Mouse (Mus musculus) megakaryocyte progenitor cell, adult 5-6 weeks (primary cell): ENCODE results near the gene Cpeb2. TPM values are rescaled to one million over a fixed set of nuclear protein-coding genes. Genes with fewer than 3 reads are reported as not detected.

Experiments
- ATAC-seq: replicated peaks from 2 replicates; pipeline ENCODE4 v1.8.0; 2016; ENCODE audit warnings: mild to moderate bottlenecking, moderate TSS enrichment, inconsistent platforms; ENCODE audit not compliant: poor library complexity
- total RNA-seq, 2 experiments: library from RNA; stranded (forward) in 1 of 2; stranded (reverse) in 1 of 2; fragments of 157-497, 149-512 nt in 1 of 2; fragments of 200-1000 nt in 1 of 2; gene quantifications; 2 replicates each; pipeline versions ENCODE4 v1.2.3 to v1.2.4; 2015 to 2017

The Cpeb2 gene
- 6.8 and 7.2 TPM in 2 replicates for total RNA-seq (2015)
- total RNA-seq (2017), result 1.2 and 1.9 TPM in 2 replicates

DNA sequence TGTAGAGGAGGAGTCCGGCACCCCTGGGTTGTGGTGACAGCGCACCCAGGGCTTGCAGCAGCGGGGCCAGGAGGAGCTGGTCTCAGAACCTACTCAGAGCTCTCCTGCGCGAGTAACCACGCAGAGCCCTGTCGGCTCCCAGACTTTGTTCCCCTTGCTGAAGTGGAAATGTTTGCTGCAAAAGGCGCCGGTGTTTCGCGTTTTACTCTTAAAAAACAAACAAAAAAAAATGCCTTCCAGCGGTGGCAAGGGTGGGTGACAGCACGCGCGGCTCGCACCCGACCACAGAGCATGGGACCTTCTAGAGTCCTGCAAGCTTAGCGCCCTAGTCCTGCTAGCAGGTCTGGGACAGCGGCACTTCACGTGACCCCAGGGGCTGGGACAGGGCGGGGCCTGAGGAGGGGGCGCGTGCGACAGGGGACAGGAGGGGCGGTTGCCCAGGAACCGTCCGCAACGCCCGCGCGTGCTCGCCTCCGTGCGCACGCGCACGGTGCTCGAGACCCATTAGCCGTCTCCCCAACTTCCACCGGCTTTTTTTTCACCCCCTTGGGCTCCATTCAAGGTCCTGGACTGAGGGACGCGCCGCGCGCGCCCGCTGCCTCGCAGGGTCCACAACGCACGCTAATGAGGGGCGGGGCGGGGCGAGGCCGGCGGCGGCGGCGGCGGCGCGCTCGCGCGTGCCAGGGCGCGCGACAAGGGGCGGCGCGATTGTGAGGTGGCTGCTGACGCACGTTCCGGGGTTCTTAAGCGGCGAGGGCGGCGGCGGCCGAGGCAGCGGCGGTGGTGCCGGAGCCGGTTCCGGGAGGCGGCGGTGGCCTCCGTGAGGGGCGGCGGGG, at the start of gene Cpeb2:
Cpeb2 (plus strand) TSS at position 691 of the 836 bp plus-strand sequence.
- ATAC-seq, result peak; percentile 52

DNA sequence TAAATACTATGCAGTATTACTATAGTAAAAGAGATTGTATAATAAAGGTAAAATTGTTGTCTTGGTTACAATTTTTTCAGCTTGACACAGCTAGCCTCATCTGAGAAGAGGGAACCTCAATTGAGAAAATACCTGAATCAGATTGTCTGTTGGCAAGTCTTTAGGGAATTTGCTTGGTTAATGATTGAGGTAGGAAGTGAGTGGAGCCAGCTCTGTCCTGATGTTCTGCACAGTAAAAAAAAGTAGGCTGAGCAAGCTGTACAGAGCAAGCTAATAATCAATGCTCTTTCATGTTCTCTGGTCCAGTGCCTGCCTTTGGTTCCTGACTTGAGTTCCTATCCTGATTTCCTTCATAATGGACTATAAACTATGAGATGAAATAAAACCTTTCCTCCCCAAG, 49.4 kb upstream of the Cpeb2 start:
- no peak for ATAC-seq

DNA sequence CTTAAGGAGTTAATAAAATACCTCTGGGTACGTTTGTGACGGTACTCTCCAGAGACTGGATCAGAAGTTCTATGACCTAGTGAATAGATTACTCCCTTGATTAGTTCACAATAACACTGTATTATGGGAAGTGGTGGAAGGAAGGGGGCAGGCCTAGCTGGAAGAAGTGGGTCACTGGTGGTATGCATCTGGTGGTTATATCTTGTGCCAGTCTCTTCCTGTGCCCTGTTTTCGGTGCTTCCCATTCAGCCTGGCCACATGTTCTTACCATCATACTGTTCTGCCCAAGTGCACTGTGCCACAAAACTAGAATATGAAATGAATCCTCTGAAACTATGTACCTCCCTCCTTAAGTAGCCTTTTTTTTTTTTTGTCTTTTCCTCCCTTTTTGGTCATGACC, 48.1 kb upstream of the Cpeb2 start:
- ATAC-seq, result peak; percentile 71

DNA sequence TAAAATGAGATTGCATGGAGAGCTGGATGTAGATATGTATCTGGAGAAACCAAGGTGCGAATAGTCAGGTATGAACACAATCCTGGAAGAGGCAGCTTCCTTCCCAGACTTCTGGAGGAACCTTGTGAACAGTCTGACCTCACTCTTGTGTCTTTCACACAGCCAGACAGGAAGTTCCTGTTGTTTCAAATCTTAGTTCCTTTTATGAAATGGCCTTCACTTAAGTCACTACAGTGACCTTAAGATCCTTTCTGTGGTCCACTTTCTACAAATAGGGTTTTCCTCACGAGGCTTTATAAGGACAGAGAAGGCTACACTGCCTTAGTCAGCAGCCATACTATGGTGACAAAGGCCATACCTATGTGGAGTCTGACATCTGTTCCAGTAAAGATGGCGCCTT, 47.5 kb upstream of the Cpeb2 start:
- peak; percentile 66 for ATAC-seq

DNA sequence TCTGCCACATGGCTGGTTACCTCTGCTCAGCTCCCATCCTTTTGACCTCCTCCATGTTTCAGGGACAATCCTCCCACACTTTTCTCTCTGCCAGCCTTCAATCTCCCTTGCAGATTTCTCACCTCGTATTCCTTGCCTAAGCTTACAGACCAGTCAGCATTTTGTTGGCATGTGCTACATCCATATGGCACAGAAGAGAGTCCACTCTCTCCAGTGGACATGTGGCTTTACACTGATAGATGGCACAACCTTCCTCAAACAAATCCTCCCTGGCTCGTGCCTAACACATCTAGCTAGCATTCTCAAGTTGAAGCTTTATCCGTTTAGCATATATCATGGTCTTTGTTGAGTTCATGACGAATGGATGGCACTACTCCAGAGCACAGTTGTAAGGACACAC, 32.3 kb upstream of the Cpeb2 start:
- no peak for ATAC-seq

DNA sequence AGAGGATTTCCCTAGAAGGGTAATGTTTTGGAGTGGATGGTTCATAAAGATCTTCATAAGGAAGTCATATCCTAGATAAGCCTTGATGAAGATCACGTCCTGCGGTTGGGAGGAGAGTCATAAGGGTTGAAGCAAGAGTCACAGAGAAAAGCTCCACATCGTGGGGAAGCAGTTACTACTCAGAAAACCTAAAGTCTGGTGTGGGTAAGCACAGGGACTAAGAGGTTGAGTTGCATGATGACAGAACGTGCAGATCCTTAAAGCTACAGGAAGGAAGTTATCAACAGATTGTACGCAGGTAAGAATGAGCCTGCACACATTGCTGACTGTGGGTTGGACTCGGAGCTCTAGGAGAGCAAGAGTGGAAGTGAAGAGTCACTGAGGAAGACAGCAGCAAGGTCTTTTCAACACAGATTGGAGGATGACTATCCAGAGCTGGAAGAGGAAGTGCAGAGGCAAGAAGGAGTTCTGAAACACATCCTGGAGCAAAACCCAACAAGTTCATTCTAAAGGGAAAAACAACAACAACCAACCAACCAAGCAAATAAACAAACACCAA, 26.4 kb upstream of the Cpeb2 start:
- peak; percentile 68 for ATAC-seq

DNA sequence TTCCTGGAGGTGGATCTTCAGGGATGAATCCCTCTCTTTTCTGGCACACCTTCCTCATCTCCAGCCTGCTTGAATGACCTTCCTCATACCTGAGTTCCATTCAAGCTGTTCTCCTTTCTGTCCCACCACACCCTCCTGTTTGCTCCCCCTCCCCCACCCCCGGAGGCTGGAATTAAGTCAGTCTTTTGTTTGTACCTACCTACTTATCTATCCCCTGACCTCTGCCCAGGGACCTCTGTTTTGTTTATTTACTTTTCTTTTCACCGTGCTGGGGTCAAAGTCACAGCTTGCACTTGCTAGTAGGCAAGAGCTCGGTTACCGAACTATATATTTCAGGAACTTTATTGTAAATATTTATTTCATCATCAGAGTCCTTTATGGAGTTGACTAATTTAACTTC, 15.5 kb upstream of the Cpeb2 start:
- no peak for ATAC-seq

DNA sequence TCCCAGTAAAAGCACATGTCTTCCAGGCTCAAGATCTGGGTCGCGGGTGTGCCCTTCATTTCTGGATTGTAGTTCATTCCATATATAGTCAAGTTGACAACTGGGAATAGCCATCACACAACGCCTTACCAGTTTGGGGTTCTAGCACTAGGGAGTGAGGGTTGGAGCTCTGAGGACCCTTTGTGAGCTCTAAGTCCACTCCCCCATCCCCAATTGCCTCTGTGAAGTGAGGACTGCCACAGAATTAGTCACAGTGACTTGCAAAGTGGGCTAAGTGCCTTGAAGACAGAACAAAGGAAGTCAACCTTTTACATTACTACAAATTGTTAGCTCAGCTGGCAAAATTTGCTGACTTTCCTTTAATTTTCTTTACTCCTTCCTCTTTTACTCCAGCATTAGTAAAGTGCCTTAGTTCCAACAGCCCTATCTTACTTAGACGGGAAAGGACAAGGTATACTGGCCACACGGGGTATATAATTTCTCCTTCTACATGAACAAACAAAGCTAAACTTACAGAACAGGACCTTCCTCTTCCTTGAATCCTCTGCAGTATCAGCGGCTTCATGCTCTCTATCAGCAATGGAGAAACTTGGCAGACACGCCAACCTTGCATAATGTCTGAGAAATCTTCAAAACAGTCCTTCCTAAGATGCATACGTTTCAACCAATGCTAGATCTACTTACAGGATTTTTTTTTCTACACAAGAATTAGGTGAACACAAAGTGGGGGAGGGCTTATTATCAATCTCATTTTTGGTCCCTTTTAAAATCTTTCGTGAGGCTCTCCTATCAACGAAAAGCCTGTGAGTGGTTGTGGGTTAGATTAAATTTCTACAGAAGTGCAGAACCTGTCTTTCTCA, 14.8 kb upstream of the Cpeb2 start:
- peak; percentile 68 for ATAC-seq

DNA sequence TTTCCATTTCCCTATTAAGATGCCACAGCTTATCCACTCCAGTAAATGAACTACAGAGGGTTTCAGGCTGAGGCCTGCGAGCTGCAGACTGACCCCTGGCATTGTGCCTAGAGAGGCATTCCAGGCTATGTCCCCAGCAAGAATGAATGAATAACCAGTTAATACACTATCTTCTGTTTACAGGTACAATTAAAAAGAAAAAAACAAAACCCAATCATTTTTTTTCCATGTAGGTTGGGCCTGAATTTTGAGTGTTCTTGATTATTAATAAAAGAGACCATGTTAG, 14.2 kb upstream of the Cpeb2 start:
- no peak for ATAC-seq

DNA sequence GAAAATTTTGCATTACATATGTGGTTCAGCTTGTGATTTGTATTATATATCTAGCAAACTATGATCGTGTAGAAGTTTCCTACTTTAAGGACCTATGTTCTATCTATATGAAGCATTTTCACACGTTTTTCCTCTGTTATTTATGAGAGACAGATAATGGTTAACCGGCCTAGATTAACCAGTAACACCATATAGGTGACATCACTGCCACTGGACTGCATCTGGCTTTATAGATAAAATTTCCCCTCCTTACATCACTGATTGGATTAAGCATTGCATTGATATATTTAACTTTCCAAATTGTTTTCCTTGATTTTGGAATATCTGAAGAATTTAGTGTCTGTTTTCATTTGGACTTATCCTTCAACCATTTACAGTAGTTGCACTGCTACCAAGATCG, 9.6 kb upstream of the Cpeb2 start:
- no peak for ATAC-seq

DNA sequence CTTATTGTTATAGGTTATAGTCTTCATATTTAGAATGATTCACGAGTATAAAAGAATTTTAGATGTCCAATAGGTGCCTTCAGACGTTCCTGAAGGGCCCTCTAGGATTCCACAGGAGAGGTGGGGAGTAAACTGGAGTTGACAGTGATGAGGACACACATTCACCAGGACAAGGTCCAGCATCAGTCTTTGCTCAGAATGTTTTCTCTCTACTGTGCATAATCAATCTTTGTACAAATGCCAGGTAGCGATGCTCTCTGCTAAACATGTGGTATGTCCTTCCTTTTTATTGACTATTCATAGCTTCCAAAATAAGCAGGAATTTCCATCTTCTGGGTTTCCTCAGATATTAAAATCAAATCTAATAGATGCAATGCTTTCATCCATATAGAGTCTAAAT, 8.7 kb upstream of the Cpeb2 start:
- no peak for ATAC-seq

DNA sequence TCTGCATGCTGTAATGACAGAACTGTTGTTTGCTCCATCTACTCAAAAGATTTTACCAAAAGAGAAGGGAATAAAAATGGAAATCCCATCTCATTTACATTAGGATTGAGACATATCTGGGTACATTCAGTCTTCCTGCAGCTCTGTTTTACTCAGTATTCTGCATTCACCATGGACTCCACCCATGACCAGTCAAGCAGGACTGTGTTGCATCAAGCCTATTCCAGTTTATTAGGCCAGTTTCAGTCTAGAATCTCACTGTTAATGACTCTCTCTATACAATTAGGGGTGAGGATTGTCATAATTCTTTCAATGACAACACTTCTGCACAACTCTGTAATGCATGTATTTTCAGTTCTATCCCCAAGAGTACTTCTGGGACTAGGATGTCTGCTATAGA, 6.8 kb upstream of the Cpeb2 start:
- ATAC-seq, result no peak

DNA sequence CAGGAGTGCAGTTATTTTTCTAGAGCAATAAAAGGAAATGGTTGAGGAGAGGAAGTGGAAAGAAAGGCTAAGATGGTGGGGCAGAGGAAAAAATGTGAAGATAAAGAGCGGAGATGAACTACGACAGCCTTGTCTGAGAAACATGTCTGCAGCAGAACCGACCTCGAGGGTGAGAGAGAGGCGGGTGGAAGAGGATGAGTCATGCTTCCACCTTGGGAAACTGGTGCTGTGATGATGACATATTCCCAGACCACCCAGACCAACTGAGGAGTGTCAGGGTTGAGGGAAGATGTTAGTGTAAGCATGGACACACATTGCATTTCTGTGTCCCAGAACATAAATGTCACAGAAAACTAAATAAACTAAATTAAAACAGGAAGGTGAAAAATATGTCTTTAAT, 5.4 kb upstream of the Cpeb2 start:
- ATAC-seq, result peak; percentile 70

DNA sequence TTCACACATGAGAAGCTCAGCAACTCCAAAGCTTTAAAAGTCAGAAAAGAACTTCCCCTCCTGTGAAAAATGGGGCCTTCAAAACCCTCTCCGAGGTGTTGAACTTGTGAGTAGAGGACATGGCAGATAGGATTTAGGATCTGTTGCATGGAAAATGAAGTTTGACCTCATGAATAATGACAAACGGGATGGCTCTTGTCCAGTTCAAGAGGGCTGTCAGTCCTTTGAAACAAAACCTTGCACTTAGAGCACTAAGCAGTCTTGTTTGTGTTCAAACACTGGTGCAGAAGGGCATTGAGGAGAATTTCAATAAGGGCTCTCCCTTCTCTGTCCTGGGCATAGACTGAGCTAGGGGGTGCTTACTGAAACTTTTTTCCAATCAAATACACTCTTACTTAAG, 1.9 kb upstream of the Cpeb2 start:
- no peak for ATAC-seq

DNA sequence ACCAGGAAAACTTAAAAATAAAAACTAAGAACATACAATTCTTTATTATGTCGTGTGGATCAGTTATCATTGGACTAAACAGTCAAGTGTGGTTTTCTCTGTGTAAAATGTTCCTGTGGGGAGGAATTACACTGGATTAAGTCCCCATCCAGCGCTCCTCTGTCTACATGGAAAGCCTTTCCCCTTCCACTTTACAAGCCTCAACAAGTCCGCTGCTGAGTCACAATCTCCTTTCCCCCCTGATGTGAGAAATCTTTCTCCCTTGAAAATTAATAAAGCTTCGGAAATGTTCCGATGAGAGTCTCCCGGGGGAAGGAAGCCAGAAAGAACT, 856 bp upstream of the Cpeb2 start:
- no peak for ATAC-seq

DNA sequence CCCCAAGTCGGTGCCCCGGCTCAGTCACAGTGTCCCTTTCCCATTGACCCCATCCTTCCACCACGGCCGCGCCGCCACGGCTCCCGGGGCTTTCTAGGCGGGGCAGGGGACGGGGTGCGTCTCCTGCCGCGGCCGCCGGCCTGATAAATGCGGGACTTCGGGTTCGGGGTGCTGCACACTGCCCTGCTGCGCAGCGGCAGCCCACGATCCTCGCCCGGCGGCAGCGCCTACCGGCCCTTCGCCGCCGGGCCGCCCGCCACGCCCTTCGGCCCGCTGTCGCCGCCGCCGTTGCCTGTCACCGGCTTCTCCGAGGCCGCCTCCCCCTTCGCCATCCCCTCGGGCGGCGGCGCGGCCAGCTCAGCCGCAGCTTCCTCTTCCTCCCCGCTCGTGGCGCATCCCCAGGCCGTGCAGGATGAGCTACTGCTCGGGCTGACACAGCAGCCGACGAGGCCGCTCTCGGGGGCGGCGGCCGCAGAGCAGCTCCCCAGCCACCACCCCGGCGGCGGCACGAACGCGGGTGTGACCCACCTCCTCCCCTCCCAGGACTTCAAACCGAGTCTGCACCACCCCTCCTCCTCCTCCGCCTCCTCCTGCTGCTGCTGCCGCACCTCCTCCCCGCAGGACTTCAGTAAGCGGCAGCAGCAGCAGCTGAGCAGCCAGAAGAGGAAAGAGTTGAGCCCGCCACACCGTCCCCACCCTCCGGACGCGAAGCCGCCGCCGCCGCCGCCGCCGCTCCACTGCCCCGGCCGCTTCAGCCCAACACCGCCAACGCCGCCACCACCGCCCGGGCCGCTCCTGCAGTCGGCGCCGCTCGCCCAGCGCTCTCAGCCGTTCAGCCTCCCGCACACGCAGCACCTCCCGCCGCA, 579 bp downstream of the Cpeb2 start:
- ATAC-seq, result peak; percentile 50

DNA sequence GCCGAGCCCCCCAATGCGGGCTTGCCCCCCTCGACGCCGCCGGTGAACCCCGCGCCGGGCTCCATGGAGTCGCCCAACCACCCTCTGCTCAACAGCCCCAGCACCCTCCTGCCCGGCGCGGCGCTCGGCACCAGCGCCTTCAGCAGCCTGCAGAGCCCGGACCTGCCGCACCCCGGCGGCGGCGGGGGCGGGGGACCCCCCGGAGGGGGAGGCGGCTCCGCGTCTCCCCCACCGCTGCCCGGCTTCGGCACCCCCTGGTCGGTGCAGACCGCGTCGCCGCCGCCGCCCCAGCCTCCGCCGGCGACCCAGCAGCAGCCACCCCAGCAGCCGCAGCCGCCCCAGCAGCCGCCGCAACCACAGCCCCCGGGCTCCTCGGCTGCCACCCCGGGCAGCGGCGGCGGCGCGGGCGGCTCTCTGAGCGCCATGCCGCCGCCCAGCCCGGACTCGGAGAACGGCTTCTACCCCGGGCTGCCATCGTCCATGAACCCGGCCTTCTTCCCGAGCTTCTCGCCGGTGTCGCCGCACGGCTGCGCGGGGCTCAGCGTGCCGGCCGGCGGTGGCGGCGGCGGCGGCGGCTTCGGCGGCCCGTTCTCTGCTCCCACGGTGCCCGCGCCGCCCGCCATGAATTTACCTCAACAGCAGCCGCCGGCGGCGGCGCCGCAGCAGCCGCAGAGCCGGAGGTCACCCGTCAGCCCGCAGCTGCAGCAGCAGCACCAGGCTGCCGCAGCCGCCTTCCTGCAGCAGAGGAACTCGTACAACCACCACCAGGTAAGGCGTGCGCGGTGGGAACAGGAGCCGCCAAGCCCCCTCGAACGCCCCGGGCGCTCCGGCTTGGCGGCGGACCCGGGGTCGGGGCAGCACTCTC, 1.6 kb downstream of the Cpeb2 start:
- ATAC-seq, result no peak

DNA sequence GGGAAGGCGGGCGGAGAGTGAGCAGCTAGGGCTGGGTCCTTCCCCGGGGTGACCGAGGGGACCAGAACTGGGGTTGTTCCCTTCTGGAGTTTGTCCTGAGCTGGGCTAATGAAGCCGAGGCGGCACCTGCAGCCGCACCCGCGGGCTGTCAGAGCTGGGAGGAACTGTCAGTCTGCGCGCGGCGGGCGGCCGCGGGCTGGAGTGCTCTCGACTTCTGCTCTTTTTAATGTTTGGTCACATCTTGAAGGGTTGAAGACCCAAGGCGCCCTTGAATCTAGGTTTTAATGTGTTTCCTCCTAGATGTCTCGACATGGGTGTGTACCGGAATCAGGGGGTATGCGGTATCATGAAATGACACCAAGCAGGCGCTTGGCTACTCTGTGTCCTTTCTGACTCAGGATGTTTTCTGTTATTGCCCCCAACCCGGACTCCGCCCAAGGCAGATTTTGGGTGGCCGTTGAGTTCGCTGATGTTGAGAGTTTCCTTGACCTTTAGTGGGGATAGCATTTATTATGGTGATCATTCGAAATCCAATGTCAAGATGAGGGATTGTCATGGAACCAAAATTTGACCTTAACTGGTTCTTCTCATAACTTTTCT, 2.3 kb downstream of the Cpeb2 start:
- peak; percentile 5 for ATAC-seq

DNA sequence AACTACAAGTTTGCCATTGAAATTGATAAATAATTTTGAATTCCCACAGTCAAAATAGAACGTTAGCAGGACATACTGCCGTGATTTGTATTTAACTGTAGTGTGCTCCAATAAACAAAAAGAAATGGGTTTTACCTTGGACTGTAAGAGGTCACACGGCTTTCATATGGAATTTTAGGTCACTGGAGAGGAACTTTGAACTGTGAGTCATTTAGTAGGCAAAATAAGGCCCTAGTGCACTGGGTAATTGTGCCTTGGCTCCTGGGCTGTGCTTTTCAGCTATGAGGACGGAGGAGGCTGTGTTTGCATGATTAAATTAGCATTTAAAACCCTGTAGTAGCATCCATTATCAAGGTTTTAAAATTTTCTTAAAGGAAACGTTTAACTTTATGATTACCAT, 3.0 kb downstream of the Cpeb2 start:
- no peak for ATAC-seq

DNA sequence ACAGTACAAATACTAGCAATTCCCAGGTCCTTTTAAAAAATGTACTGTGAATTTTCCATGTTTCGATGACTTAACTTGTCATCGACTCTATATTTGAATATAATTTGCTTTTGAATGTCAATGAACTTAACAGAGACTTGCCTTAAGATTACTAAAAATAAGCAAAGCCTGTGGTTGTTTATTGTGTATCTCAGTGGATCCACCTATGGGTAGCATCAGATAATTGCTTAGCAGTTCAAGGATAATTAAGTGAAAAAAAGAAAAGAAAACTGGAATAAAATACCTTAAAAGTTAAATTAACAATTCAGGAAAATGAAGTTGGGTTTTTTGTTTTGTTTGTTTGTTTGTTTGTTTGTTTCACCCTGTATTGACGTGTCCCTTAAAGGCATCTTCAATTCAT, 3.5 kb downstream of the Cpeb2 start:
- no peak for ATAC-seq
